Mouse (Mus musculus): ENCODE data around the gene Ldhc.

GRCm38 (mm10) chr7:46849287-46849686, 11.7 kb upstream of the Ldhc start:
- TF ChIP-seq POLR2A (IDR thresholded peaks at IDR 0.05; ENCODE audit: insufficient read depth, low read depth, low read length) (no peak), CTCF (IDR thresholded peaks at IDR 0.05; ENCODE audit: insufficient read depth, low read depth, low read length) (no peak)

Measured in olfactory bulb, adult 2 months (tissue).